In the genomic region with DNA sequence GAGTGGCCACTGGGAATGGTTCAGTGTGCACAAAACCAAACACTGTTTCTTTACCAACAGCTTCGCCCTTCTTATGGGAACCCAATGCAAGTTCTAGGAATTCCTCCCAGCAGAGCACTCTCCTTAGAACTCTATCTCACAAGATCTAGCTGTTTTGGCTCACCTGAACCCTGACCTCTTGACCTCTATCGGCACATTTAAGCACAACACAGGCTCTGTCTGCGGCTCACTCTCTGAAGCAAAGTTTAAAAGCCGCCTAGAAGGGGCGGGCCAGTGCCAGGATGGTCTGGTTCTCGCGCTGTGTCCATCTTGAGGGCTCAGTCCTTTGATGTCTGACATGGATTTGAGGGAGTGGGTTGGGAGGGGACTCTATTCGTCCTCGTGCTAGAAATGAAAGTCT, we compare ENCODE assay signal across 28 mouse cellular contexts. TPM values are rescaled to one million over a fixed set of nuclear protein-coding genes. Genes with fewer than 3 reads are reported as not detected.
DNase-seq lines count a peak whose midpoint lies in the region; ATAC-seq and TF ChIP-seq lines count a peak whose summit lies in the region.
"Had no signal": no experiment of that assay in that cellular context is flagged by ENCODE, and none has a peak within 500 bp of the region (broad histone marks: within the 10 kb centered on the region; RNA-seq: fewer than 3 reads in every experiment).

No protein-coding gene starts in this region.

- H3K27me3 ChIP-seq in heart, embryonic 10.5 days (ENCODE audit: insufficient read depth, poor library complexity, severe bottlenecking), result no peaks in the 10 kb centered on the region
- no peaks in the 10 kb centered on the region for H3K27me3 ChIP-seq in heart, adult 2 months (ENCODE audit: control insufficient read depth, insufficient read depth, low read length)
- H3K27me3 ChIP-seq in midbrain, embryonic 11.5 days (ENCODE audit: control insufficient read depth, insufficient read depth, low read length), result no peaks in the 10 kb centered on the region
- H3K27me3 ChIP-seq in midbrain, postnatal 0 days (ENCODE audit: insufficient read depth, low read length), result no peaks in the 10 kb centered on the region
- no peaks in the 10 kb centered on the region for H3K27me3 ChIP-seq in forebrain, postnatal 0 days (ENCODE audit: insufficient read depth, low read length)
- H3K27me3 ChIP-seq: embryonic facial prominence, embryonic 12.5 days; forebrain, embryonic 15.5 days; heart, embryonic 13.5 days; hindbrain, embryonic 12.5 days had no signal

- DNase-seq in heart, embryonic 10.5 days (ENCODE audit: low spot score), result no peak
- no peak for DNase-seq in heart, adult 2 months
- no peak for DNase-seq in midbrain, embryonic 11.5 days (ENCODE audit: low spot score, missing footprints)
- no peak for DNase-seq in midbrain, postnatal 0 days (ENCODE audit: low spot score)
- DNase-seq in embryo, embryonic 10.5 days (ENCODE audit: low spot score), result peak; percentile 57
- no peak for DNase-seq in lung, postnatal 10 days
- DNase-seq in forebrain, postnatal 0 days, result no peak
- DNase-seq in left cerebral cortex, postnatal 4 days, result no peak
- DNase-seq: adrenal gland, postnatal 10 days; cerebellum, adult 11-12 months; cerebellum, adult 9-10 months; cerebellum, postnatal 25 days; gastrocnemius, postnatal 14 days; heart, postnatal 36 days had no signal

- no peaks in the 10 kb centered on the region for H3K79me2 ChIP-seq in heart, adult 2 months (replicated peaks; ENCODE audit: control insufficient read depth, insufficient read depth, low read length)

- TF ChIP-seq POLR2A in heart, adult 2 months (IDR thresholded peaks at IDR 0.05; ENCODE audit: insufficient read depth, low read depth, low read length), result no peak

- H3K4me2 ChIP-seq in midbrain, embryonic 11.5 days, result no peak overlapping the region
- H3K4me2 ChIP-seq in midbrain, postnatal 0 days (ENCODE audit: low read depth, low read length, poor library complexity, severe bottlenecking), result no peak overlapping the region
- no peak overlapping the region for H3K4me2 ChIP-seq in forebrain, postnatal 0 days (ENCODE audit: low read depth)
- H3K4me2 ChIP-seq: embryonic facial prominence, embryonic 12.5 days; forebrain, embryonic 15.5 days; heart, embryonic 13.5 days; hindbrain, embryonic 12.5 days had no signal

- WGBS in heart, embryonic 10.5 days, result 40% methylated on average over 9 of the region's 9 CpGs
- WGBS in heart, adult 2 months, result 82% methylated on average over 9 of the region's 9 CpGs
- WGBS in midbrain, embryonic 11.5 days, result 30% methylated on average over 9 of the region's 9 CpGs
- whole genome bisulfite sequencing in midbrain, postnatal 0 days, result 42% methylated on average over 9 of the region's 9 CpGs
- WGBS in forebrain, postnatal 0 days, result 39% methylated on average over 9 of the region's 9 CpGs

- no peaks in the 10 kb centered on the region for H3K36me3 ChIP-seq in heart, embryonic 10.5 days
- H3K36me3 ChIP-seq in heart, adult 2 months (ENCODE audit: control insufficient read depth, insufficient read depth, low read length), result no peaks in the 10 kb centered on the region
- H3K36me3 ChIP-seq in midbrain, embryonic 11.5 days (ENCODE audit: control insufficient read depth, insufficient read depth, low read length), result no peaks in the 10 kb centered on the region
- no peaks in the 10 kb centered on the region for H3K36me3 ChIP-seq in midbrain, postnatal 0 days (ENCODE audit: insufficient read depth, low read length)
- no peaks in the 10 kb centered on the region for H3K36me3 ChIP-seq in forebrain, postnatal 0 days (ENCODE audit: insufficient read depth)
- H3K36me3 ChIP-seq: embryonic facial prominence, embryonic 12.5 days; forebrain, embryonic 15.5 days; heart, embryonic 13.5 days; hindbrain, embryonic 12.5 days had no signal

- intact Hi-C loops in heart, adult 2 months (cut with DNase I), result no loop called here
- intact Hi-C loops in left cerebral cortex, postnatal 4 days (cut with DNase I), result no loop called here

- no peaks in the 10 kb centered on the region for H3K9me3 ChIP-seq in heart, embryonic 10.5 days
- no peaks in the 10 kb centered on the region for H3K9me3 ChIP-seq in midbrain, embryonic 11.5 days (ENCODE audit: control insufficient read depth, low read length)
- no peaks in the 10 kb centered on the region for H3K9me3 ChIP-seq in midbrain, postnatal 0 days (ENCODE audit: low read length)
- no peaks in the 10 kb centered on the region for H3K9me3 ChIP-seq in forebrain, postnatal 0 days (ENCODE audit: low read length)
- H3K9me3 ChIP-seq: embryonic facial prominence, embryonic 12.5 days; forebrain, embryonic 15.5 days; heart, embryonic 13.5 days; hindbrain, embryonic 12.5 days had no signal

- no peak overlapping the region for H3K4me3 ChIP-seq in heart, embryonic 10.5 days
- H3K4me3 ChIP-seq in heart, adult 2 months, result no peak overlapping the region
- no peak overlapping the region for H3K4me3 ChIP-seq in midbrain, embryonic 11.5 days (ENCODE audit: low read depth, low read length)
- H3K4me3 ChIP-seq in midbrain, postnatal 0 days (ENCODE audit: low read depth, low read length), result no peak overlapping the region
- no peak overlapping the region for H3K4me3 ChIP-seq in forebrain, postnatal 0 days (ENCODE audit: low read depth, low read length)
- H3K4me3 ChIP-seq: embryonic facial prominence, embryonic 12.5 days; forebrain, embryonic 15.5 days; heart, embryonic 13.5 days; hindbrain, embryonic 12.5 days had no signal

- ATAC-seq in midbrain, embryonic 11.5 days (ENCODE audit: low FRiP score), result 0 out of 2 replicates have a peak, but pooled peaks have one; percentile 27
- ATAC-seq in midbrain, postnatal 0 days (ENCODE audit: low FRiP score), result no peak
- ATAC-seq in forebrain, postnatal 0 days, result no peak
- ATAC-seq: forebrain, embryonic 15.5 days; hindbrain, postnatal 0 days had no signal

- 0 out of 2 replicates have a peak overlapping the region, but pooled peaks have one; percentile 10 for H3K27ac ChIP-seq in heart, embryonic 10.5 days
- no peak overlapping the region for H3K27ac ChIP-seq in heart, adult 2 months
- H3K27ac ChIP-seq in midbrain, embryonic 11.5 days (ENCODE audit: low read depth, low read length), result no peak overlapping the region
- H3K27ac ChIP-seq in midbrain, postnatal 0 days (ENCODE audit: low read depth, low read length), result no peak overlapping the region
- H3K27ac ChIP-seq in forebrain, postnatal 0 days (ENCODE audit: low read depth, low read length), result no peak overlapping the region
- H3K27ac ChIP-seq: embryonic facial prominence, embryonic 12.5 days; forebrain, embryonic 15.5 days; heart, embryonic 13.5 days; hindbrain, embryonic 12.5 days; hindbrain, postnatal 0 days had no signal

- peaks cover 21% of the 10 kb centered on the region for H3K4me1 ChIP-seq in heart, embryonic 10.5 days
- H3K4me1 ChIP-seq in heart, adult 2 months (ENCODE audit: control insufficient read depth, insufficient read depth, low read length), result no peaks in the 10 kb centered on the region
- H3K4me1 ChIP-seq in midbrain, embryonic 11.5 days (ENCODE audit: control insufficient read depth, insufficient read depth, low read length), result no peaks in the 10 kb centered on the region
- H3K4me1 ChIP-seq in midbrain, postnatal 0 days (ENCODE audit: insufficient read depth, low read length), result no peaks in the 10 kb centered on the region
- H3K4me1 ChIP-seq in forebrain, postnatal 0 days (ENCODE audit: insufficient read depth), result no peaks in the 10 kb centered on the region
- H3K4me1 ChIP-seq: forebrain, embryonic 15.5 days had no signal

- TF ChIP-seq EP300 in heart, adult 2 months (IDR thresholded peaks at IDR 0.05; ENCODE audit: insufficient read depth, low read depth, low read length), result no peak

- TF ChIP-seq CTCF in heart, adult 2 months (IDR thresholded peaks at IDR 0.05), result no peak
- no peak for TF ChIP-seq CTCF in midbrain, postnatal 0 days (IDR thresholded peaks at IDR 0.05)
- TF ChIP-seq CTCF in forebrain, postnatal 0 days (IDR thresholded peaks at IDR 0.05; ENCODE audit: low read depth), result no peak

- no peak overlapping the region for H3K9ac ChIP-seq in heart, adult 2 months (ENCODE audit: low read depth, low read length)
- H3K9ac ChIP-seq in midbrain, embryonic 11.5 days (ENCODE audit: low read length), result no peak overlapping the region
- H3K9ac ChIP-seq in midbrain, postnatal 0 days (replicated peaks; ENCODE audit: low read length, poor library complexity, severe bottlenecking), result no peak overlapping the region
- no peak overlapping the region for H3K9ac ChIP-seq in forebrain, postnatal 0 days
- H3K9ac ChIP-seq: embryonic facial prominence, embryonic 12.5 days; forebrain, embryonic 15.5 days; heart, embryonic 13.5 days; hindbrain, embryonic 12.5 days had no signal

RNA-seq across cellular contexts. Expression of a gene that starts 54.9 kb away (rescaled TPM):
- polyA plus RNA-seq in heart, embryonic 10.5 days (2016; fragmentation: Nextera tagmentation; extraction: Ambion mirVana), result not detected in 2 replicates
- total RNA-seq in heart, adult 2 months (2021), result not detected
- not detected in 2 replicates for polyA plus RNA-seq in heart, adult 2 months (2012; rRNA removed)
- polyA plus RNA-seq in midbrain, embryonic 11.5 days (2014; fragmentation: Nextera tagmentation; extraction: Ambion mirVana), result not detected in 2 replicates
- not detected in 2 replicates for total RNA-seq in midbrain, postnatal 0 days (2014; rRNA removed)
- polyA plus RNA-seq in midbrain, postnatal 0 days (2015; fragmentation: Nextera tagmentation; extraction: Ambion mirVana), result not detected in 2 replicates
- 0.15 and 0.48 TPM in 2 replicates for total RNA-seq in forebrain, postnatal 0 days (2014; rRNA removed)
- polyA plus RNA-seq in forebrain, postnatal 0 days (2015; fragmentation: Nextera tagmentation; extraction: Ambion mirVana), result 0.09 and 0.19 TPM in 2 replicates
- not detected for total RNA-seq in left cerebral cortex, postnatal 4 days (2021)
- total RNA-seq: adrenal gland, postnatal 10 days; adrenal gland, postnatal 4 days; gastrocnemius, adult 18-20 months; gastrocnemius, postnatal 14 days; heart, adult 8-10 months; heart, postnatal 36 days; hindbrain, postnatal 0 days had no signal
- polyA plus RNA-seq: brain, embryonic 14.5 days; C2C12; cortical plate, adult 2 months; embryonic facial prominence, embryonic 12.5 days; forebrain, embryonic 11.5 days; forebrain, embryonic 15.5 days; gonadal fat pad, adult 2 months; heart, embryonic 13.5 days; heart, postnatal 0 days; hindbrain, embryonic 12.5 days; hindbrain, postnatal 0 days had no signal
